Mouse (Mus musculus): Measurements from ENCODE around the gene Cib3.

Gene Cib3

DNA sequence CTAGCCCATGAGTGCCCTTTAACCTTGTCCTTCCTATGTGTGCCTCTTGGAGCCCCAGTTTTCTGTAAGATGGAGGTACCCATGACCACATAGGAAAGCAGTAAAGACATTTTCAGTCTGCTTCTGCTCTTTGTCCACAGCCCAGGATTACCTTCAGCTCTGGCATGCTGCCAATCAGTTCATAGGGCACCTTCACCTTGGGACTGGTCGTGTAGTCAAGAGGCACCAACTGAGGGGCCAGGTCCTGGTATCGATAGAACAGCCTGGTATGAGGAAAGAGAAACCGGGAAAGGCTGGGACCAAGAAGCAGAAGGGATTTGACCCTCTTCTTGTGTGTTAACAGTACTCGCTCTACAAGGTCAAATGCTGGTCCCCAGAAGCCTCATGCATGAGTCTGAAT, 2.4 kb downstream of the Cib3 start:
- no peak for DNase-seq

DNA sequence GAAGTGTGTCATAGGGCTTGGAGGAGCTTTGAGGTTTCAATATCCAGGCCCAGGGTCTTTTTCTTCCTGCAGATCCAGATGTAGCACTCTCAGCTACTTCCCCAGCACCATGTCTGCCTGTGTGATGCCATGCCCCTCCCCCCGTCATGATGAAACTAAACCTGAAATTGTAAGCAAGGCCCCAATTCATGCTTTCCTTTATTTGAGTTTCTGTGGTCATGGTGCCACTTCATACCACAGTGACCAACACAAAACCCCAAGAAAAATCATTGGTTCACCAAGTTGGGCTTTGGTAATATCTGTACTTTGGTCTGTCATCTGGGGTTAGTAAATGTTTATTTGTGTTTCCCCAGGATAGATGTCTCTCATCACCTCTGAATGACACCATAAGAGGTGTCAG, 4.1 kb downstream of the Cib3 start:
- DNase-seq: no peak

DNA sequence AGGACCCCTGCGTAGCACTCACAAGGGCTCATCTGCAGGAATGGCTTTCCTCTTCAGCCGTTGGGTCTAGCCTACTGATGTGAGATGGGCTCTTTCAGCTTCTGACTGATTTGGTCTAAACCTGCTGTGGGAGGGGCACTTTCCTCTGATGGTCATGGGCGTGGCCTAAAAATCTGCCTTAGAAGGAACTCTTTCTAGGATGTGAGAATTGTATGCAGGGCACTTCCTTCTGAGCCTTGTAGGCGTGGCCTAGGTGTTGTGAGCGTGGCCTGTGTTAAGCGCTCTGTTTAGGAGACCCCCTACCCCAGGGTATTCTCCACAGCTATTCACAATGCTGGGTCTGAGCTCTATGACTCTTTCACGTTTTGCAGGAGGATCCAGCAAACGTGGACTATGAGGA, 14.6 kb downstream of the Cib3 start:
- DNase-seq: no peak

DNA sequence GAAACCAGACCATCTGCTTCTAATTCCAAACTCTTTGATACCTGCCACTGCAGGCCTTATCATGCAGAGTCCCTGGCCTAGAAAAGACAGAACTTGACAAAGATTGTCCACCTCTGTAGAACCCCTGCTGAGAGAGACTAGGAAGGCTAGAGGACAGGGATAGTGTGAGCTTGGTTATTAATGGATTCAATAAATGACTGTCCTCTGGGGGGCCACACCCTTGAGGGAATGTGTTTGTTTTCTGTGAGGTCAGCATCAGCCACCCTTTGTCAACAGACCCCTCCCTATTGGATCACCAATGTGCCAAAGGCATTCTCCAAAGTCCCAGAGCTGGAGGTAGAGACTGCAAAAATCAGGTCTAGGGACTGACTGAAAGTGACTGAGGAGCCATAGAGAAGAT, 20.6 kb downstream of the Cib3 start:
- no peak for DNase-seq

DNA sequence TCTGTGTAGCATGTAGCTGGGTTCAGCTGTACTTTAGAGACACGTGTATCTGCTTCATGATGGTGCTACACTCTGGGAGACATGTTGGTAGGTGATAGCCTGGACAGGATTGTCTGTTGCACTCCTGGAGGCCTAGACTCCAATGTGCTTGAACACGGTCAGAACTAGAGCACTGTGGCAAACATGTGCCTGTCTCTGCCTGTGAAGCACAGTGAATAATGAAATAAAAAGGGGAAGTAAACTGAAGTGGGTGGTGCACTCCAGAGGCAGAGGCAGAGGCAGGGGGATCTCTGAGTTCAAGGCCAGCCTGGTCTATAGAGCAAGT, 22.5 kb downstream of the Cib3 start:
- no peak for DNase-seq

DNA sequence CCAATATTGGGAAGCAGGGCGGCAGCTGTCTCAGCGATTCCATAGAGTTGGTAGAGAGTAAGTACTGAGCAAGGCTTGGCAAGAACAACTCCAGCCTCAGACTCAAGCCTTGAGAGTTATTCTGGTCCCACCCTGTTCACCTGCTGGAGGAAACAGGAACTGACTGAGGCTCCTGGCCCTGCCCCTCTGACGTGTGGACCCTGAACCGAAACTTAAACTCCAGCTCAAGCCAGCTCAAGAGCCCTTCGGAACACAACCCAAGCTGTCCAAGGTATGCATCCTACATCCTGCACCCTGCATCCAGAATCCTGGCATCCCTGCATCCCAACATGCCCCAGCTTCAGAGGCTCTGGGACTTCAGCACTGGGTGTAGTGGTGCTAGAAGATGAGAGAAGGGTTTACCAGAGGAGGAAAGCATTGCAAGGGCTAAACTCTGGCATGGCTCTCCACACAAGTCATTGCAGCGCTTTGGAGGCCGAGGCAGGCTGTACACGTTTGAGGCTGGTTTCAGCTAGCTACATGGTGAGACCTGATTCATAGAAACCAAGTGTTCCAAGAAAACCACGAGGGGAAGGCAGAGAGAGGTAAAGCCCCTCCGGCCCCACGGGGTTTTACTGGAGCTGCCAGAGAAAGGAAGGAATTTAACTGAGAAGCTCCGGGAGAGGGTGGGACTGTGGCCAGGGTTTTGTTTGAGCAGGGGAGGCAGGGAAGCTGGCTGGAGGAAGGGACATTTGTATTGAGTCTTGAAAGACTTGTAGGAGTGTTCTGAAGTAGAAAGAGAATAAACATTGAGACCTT, 23.0 kb downstream of the Cib3 start, which contains the start of gene Hsh2d:
TSS of gene Hsh2d (plus strand) at position 222 of the 798 bp plus-strand sequence.
- DNase-seq: no peak

DNA sequence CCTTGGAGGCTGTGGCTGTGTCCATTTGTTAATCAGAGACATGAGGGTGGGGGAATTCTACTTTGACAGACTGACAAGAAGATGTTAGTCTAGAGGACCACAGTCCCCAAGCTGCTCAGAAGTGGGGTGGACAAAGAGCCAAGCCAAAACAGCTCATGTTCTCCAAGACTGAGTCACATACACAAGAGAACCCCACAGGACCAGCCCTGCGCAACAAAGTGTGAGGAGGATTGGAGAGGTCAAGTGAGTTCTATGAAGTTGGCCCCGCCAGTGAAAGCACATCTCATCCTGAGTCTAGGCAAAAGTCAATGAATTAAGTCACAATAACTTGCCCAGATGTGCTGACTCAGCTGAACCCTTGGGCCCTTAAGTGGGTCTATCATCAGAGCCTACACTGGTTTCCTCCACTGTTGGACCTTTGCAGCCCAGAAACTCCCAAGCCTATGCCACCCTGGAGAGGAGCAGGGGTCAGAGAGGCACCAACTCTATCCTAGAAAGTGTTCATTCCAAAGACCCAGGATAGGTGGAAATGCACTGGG, 24.8 kb downstream of the Cib3 start:
- no peak for DNase-seq

DNA sequence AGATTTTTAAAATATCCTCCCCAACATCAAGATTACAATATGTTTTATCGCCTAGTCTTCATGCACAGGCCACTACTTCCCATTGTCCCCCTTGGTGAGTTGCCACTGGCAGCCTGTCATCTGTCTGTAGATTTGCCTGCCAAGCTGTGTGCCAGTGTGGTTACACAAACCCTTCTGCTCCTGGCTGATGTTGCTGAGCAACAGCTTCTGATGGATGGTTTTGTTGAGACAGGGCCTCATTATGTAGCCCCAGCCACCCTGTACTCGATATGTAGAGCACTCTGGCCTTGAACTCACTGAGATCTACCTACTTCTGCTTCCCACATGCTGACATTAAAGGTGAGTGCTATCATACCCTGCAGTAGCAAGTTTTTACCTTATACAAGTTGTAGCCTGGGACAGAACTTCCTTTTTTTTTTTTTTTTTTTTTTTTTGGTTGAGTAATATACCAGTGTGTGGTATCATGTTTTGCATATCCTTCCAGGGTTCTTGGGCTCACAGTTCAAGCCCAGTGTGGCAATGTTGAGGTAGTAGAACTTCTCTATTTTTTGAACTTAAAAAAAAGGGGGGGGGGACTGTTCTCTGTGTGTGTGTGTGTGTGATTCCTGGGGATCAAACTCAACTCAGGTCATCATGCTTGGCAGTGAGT, 29.0 kb downstream of the Cib3 start:
- DNase-seq: no peak

DNA sequence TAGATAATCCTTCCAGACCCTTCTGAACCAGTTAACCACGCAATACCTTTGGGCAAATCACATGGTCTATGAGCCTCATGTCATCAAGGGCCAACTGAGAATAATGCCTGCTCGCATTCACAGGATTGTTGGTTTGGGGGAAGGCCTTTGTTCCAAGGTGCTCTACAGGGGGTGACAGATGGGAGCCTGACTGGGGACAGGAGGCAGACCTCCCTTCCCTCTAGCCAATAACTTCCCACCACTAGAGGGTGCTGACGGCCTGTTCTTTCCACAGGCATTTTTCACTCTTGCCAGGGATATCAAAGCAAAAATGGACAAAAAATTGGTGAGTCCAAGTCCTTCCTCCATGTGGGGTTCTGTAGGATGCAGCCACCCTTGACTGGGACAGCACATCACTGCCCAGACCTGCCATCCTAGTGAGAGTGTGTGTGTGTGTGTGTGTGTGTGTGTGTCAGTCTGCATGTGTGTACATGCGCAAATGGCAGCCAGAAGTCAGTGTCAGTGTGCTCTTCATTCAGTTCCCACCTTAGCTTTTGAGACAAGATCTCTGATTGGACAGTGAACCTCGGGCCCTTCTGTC, 35.2 kb downstream of the Cib3 start:
- peak; percentile 34 to 64 for DNase-seq

DNA sequence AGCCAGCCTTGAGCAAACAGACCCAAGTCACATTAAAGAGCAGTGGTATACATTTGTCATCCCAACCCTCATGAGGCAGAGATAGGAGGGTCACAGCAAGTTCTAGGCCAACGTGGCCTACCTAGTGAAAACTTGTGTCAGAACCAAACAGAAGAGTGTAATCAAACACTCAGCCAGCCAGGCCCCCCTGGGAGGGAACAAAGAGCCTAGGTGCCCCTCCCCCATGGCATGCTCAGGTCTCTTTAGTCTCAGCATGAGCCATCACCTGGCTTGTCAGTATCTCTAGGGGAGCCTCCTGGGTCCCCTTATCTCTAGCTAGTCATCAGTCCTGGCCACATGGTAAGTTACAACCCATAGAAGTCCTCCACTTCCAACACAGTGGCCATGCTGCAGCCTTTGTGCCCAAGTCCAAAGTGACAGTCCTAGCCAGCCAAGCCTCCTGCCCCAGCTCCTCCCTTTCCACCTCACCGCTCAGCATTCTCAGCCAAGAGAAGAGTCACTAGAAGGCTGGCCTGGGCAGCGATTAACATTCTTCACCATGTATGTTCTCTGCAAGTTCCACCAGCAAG, 42.9 kb downstream of the Cib3 start:
- peak; percentile 77 to 78 for DNase-seq

DNA sequence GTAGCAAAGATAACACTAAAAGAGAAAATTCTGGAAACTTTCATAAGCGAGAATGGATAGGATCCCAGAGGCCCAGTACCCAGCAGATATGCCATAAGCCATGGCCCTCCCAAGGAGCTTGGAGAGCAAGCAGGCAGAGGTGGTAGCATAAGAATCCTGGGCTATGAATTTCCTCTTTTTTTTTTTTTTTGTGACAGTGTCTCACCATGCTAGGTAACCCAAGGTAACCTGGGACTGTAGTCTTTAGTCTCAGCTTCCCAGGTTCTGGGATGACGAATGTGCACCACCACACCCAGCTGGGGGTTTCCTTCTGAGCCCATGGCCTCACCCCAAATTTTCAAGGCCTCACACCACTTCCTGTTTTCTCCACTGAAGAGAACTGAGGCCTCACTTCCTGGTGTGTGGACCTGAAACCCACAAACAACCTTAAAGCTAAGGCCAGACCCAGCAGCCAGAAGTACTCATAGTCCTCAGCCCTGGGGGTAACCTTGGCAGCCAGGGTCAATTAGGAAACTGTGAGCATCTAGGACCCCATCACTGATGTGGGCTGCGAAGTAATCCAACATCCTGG, 43.5 kb downstream of the Cib3 start:
- DNase-seq: no peak

DNA sequence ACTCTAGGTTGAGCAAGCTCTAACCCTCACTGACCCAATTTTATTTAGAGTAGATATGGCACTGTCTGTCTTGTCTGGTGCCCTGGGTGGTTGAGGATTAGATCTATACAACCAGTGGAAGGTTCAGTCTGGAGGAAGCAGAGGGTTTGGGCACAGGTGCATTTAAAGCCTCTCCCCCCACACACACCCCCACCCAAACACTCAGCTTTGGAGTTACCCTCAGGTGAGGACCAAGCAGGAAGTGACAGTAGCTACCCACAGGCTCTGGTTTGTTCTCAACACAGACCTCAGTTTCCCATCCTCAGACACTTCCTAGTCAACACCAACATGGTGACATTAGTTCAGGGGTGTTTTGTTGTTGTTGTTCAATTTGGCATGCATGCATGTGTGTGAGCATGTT, 49.8 kb downstream of the Cib3 start:
- no peak for DNase-seq

DNA sequence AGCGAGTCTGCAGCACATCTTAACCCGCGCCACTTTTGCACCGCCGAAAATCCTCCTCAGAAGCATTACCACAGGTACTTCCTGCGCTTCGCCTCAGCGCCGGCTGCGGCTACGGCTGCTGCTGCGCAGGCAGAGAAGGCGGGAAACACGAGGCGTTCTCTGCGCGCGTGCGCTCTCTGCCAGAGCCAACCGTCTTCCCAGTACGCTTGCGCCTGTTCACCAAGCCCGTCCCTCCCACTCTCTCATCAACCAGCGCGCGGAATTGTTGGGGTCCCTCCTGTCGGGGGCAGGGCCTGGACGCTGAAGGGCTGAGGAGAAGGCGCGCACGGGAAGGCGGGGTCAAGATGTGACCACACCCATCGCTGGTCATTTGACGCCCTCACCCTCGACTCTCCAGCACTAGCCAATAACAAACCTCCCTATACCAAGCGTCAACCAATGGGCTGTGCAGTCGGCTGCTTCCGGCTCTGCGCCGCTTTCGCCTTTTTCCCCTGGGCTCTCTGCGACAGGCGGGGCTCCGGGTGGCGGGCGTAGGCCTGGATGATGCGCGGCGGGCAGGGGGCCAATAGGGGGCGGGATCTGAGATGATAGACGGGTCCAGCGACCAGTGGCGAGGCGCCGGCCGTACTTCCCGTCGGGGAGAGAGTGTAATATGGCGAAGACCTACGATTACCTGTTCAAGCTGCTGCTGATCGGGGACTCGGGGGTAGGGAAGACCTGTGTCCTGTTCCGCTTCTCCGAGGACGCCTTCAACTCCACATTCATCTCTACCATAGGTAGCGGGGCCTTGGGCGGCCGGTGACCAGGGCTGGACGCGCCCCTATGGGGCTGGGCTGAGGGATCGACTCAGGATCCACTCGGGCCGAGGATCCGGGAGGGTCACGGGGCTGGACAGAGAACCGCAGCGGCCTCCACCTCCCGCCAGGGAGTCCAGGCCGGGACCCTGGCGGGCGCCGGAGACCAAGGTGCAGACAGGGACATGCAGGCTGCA, 51.6 kb downstream of the Cib3 start, which contains the start of gene Rab8a:
TSS of gene Rab8a (plus strand) at position 494 of the 991 bp plus-strand sequence.
- DNase-seq: peak; percentile 100

DNA sequence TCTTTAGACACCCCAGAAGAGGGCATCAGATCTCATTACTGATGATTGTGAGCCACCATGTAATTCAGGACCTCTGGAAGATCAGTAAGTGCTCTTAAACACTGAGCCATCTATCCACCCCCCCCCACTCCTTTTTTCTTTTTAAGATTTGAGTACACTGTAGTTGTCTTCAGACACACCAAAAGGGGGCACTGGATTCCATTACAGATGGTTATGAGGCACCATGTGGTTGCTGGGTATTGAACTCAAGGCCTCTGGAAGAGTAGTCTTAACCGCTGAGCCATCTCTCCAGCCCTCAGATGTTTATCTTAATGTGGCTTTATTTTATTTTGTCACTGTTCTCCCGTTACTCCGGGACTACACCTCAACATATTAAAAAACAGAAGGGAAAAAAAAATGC, 52.6 kb downstream of the Cib3 start:
- DNase-seq: no peak

DNA sequence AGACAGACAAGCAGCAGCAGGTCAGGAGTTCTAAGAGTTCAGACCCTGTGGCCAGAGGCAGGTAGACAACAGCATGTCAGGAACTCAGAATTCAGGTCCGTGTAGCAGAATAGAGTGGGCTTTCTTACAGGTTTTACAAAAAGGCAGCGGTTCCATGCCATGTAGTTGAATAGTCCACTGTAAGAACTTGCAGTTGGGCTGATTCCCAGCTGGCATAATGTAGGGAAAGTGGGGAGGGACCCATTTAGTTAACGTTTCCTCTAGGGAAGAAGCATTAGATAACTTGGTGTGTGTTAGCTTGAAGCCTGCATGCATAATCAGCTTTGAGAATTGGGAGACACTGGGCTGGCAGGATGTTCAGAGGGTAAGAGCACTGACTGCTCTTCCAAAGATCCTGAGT, 53.9 kb downstream of the Cib3 start:
- DNase-seq: no peak

DNA sequence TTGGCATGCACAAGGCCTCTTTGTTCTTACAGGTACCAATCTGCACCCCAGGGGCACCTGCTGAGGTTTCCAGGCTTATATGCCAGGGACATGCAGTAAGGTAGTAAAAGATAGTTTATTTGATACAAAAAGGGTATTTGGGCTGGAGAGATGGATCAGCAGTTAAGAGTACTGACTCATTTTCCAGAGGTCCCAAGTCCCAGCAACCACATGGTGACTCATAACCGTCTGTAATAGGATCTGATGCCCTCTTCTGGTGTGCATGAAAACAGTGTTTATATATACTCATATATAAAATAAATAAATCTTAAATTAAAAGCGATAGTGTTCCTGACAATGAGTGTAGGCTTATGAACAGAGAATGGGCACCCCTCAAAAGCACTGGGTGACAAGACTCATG, 54.5 kb downstream of the Cib3 start:
- no peak for DNase-seq
